Mouse (Mus musculus) intestine, embryonic 14.5 days (tissue): ENCODE data around the gene Tuba3b. TPM values are rescaled to one million over a fixed set of nuclear protein-coding genes. Genes with fewer than 3 reads are reported as not detected.

ENCODE experiments used
- ATAC-seq: fragments of 200-750 bp; cut with Nextera tagmentation; replicated peaks from 2 replicates; pipeline ENCODE4 v1.8.0; 2017; ENCODE audit warnings: low read depth, moderate number of reproducible peaks, moderate TSS enrichment, moderate library complexity; ENCODE audit not compliant: low FRiP score, low TSS enrichment
- DNase-seq: peaks from one replicate; pipeline ENCODE4 v3.0.0-alpha.2; 2018; ENCODE audit warnings: low spot score
- H3K27ac ChIP-seq: fragments of 300-500 bp; sonication (generic); 2 replicates; pipeline ENCODE4 v1.5.1; 2014; ENCODE audit warnings: low read depth, mild to moderate bottlenecking, control low read depth
- H3K27me3 ChIP-seq: fragments of 300-500 bp; sonication (generic); replicated peaks from 2 replicates; pipeline ENCODE4 v1.6.1; 2014; ENCODE audit warnings: low read length, control low read depth; ENCODE audit not compliant: control insufficient read depth, insufficient read depth
- H3K36me3 ChIP-seq: fragments of 300-500 bp; sonication (generic); 2 replicates; pipeline ENCODE4 v1.6.1; 2014; ENCODE audit warnings: low read length, control low read depth; ENCODE audit not compliant: control insufficient read depth, insufficient read depth
- H3K4me1 ChIP-seq: fragments of 300-500 bp; sonication (generic); replicated peaks from 2 replicates; pipeline ENCODE4 v1.6.1; 2014; ENCODE audit warnings: low read length, control low read depth, mixed read lengths; ENCODE audit not compliant: control insufficient read depth, insufficient read depth
- H3K4me2 ChIP-seq: fragments of 300-500 bp; sonication (generic); 2 replicates; pipeline ENCODE4 v1.6.1; 2014; ENCODE audit warnings: low read length
- H3K4me3 ChIP-seq: fragments of 300-500 bp; sonication (generic); 2 replicates; pipeline ENCODE4 v1.5.1; 2014; ENCODE audit warnings: low read depth, low read length, control low read depth, mixed read lengths
- H3K9ac ChIP-seq: fragments of 300-500 bp; sonication (generic); 2 replicates; pipeline ENCODE4 v1.6.1; 2014; ENCODE audit warnings: mild to moderate bottlenecking, low read length
- H3K9me3 ChIP-seq: fragments of 300-500 bp; sonication (generic); 2 replicates; pipeline ENCODE4 v1.6.1; 2016; ENCODE audit warnings: low read length, control low read depth; ENCODE audit not compliant: control insufficient read depth
- WGBS: fragments of 180-500 bp; shearing (Covaris S2); extraction: QIAGEN DNeasy Blood & Tissue Kit; methylation state at CpG from one replicate; pipeline ENCODE4 v1.1.7; 2014; 5-methylcytosine and 5-hydroxymethylcytosine counted together
- polyA plus RNA-seq: library from polyadenylated mRNA; unstranded; fragments of >200 nt; fragmentation: Nextera tagmentation; extraction: Ambion mirVana; gene quantifications from 2 replicates; pipeline ENCODE4 v1.2.1, GENCODE M21; 2014

The Tuba3b gene
- polyA plus RNA-seq, 1 experiment from 2014 or later, result not detected

DNA sequence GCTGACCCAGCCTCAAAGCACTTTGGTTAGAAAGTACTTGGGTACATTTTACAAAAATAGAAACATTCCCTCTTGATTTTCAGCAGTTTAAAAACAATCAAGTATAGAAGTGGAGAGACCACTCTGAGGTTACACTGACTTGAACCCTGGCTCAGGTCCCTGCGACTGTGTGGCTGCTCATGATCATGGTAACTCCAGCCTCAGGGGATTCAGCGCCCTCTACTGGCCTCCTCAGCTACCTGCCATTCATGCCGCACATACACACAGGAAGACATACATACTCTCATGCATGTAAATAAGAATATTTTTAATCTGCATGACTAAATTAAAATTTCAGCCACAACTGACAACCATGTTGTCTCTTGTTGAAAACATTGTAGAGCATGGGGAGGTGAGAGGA, 50.2 kb downstream of the Tuba3b start:
- DNase-seq, result no peak
- WGBS, result 88% methylated on average over 3 of the region's 3 CpGs
- no peak for ATAC-seq
- Histone ChIP-seq H3K4me1 (no peaks in the 10 kb centered on the region), H3K4me3 (no peak overlapping the region), H3K9me3 (no peaks in the 10 kb centered on the region), H3K4me2 (no peak overlapping the region), H3K36me3 (no peaks in the 10 kb centered on the region), H3K9ac (no peak overlapping the region), H3K27ac (no peak overlapping the region), H3K27me3 (no peaks in the 10 kb centered on the region)

DNA sequence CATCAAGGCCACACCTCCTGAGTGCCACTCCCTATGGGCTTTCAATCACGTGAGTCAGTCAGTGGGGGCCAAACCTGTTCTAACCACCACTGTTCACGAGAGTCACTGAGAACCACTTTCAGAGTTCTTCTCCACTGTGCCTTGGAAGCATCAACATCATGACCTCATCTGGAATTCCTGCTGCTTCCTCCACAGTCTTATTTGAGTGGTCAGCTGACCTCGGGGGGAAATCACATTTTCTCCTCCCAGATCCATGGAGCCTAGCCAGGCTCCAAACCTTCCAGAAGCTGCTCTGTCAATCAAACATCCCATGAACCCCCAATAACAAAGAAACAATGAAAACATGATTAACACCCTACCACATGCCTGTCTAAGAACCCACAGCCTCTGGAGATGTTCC, 52.1 kb downstream of the Tuba3b start:
- Histone ChIP-seq H3K36me3 (no peaks in the 10 kb centered on the region), H3K9ac (no peak overlapping the region), H3K4me2 (no peak overlapping the region), H3K27ac (no peak overlapping the region), H3K4me1 (no peaks in the 10 kb centered on the region), H3K4me3 (no peak overlapping the region), H3K27me3 (no peaks in the 10 kb centered on the region), H3K9me3 (no peaks in the 10 kb centered on the region)
- WGBS, result 55% methylated on average over 3 of the region's 3 CpGs
- DNase-seq (no peak), ATAC-seq (no peak)

DNA sequence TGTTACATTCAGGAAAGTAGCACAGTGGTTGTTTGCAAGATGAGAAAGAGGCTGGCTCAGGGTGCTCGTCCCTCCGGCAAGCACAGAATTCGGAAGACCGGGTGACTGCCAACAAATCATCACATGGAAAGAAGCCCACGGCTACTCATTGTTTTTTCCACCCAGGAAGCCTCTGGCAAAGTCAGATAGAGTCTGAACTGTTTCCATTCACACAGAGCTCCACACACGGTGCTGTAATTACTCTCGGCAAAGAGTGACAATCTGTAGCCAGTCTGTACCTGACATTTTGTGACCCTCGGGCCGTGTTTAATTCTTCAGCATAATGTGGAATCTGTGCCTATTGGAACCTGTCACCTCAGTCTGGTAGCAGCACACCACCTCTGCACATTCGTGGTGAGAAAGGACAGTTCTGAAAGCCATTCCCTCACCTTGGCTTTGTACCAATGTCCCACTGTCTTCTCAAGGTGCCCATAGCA, 54.1 kb downstream of the Tuba3b start:
- H3K4me2 ChIP-seq, result no peak overlapping the region
- no peak overlapping the region for H3K4me3 ChIP-seq
- ATAC-seq (no peak), DNase-seq (no peak)
- no peaks in the 10 kb centered on the region for H3K27me3 ChIP-seq
- no peak overlapping the region for H3K27ac ChIP-seq
- H3K9ac ChIP-seq, result no peak overlapping the region
- H3K4me1 ChIP-seq, result no peaks in the 10 kb centered on the region
- no peaks in the 10 kb centered on the region for H3K9me3 ChIP-seq
- WGBS, result 73% methylated on average over 10 of the region's 10 CpGs
- H3K36me3 ChIP-seq, result no peaks in the 10 kb centered on the region

Other genes with a start within 250 kb of the Tuba3b start
- gene Lmntd1, start 1.4 kb upstream of the Tuba3b start, polyA plus RNA-seq, result 0.27 and 0.52 TPM in 2 replicates
- gene Rassf8, start 131.0 kb downstream of the Tuba3b start, polyA plus RNA-seq, result 9.1 and 10.8 TPM in 2 replicates
- 1.1 and 1.3 TPM in 2 replicates for gene Bhlhe41, start 249.8 kb downstream of the Tuba3b start, polyA plus RNA-seq